Mouse (Mus musculus) v-Abl transformed pro-B cells (cell line): ENCODE measurements at regions not wholly inside any gene's neighbourhood (a gene's known extent, or its start where the extent isn't known, plus 50 kb on each side); places are given as distances from the start of the nearest gene placed in this dataset.

Experiments
- in situ Hi-C, 2 experiments: fragments of 400-800 bp; cut with MboI; formaldehyde crosslinking; loops; one replicate each; pipeline ENCODE4 v1.15.1; 2025; ENCODE audit not compliant: unreplicated experiment in 2 of 2

GRCm38 (mm10) chr6:51269617-51270016 lies 162.9 kb upstream of the Nfe2l3 start:
- in situ Hi-C loops, result no loop called here

DNA sequence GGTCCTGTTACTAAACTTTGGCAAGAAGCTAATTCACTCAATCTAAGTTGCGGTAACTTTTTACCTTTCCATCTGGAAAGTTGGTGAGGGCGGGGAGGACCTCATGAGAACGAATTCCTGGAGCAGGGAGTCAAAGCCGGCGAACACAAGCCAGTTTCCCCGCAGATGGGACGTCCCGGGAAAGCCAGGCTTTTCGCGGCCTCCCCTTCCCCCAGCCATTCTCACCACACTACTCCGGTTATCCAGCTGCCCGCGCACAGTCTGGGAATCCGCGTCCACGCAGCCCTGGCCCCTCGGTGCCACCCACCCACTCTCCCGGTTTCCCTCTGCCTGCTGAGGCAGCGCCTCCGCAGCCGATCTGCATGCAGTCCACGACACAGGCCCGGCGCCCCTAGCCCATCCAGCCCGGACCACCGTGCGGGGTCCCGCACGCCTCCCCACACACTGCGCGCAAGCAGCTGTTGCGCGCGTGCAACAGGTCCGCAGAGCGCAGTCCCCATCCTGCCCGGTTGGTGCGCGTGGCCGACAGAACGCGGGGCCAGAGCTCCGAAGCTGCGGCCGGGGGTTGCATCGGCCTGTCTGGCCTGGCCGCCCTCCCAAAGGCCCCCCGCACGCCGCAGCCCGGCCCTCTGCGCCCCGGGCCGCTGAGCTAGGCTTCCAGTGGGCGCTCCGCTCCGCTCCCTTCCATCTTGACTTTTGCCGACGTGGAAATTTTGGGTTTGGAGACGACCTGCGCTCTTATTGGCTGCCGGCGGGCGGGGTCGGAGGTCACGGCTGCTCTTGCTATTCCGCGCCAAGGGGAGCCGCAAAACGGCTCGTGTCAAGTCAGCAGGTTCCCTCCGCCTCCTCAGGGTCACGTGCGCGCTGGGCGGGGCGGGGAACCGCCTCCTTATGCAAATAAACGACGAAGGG lies 162.0 kb upstream of the Nfe2l3 start:
- in situ Hi-C loops, result no loop called here

GRCm38 (mm10) chr6:51271128-51271480 lies 161.4 kb upstream of the Nfe2l3 start:
- in situ Hi-C loops, result no loop called here

- in situ Hi-C loops, result no loop called here
Measured at GRCm38 (mm10) chr6:51272136-51272736, 160.2 kb upstream of the Nfe2l3 start.

DNA sequence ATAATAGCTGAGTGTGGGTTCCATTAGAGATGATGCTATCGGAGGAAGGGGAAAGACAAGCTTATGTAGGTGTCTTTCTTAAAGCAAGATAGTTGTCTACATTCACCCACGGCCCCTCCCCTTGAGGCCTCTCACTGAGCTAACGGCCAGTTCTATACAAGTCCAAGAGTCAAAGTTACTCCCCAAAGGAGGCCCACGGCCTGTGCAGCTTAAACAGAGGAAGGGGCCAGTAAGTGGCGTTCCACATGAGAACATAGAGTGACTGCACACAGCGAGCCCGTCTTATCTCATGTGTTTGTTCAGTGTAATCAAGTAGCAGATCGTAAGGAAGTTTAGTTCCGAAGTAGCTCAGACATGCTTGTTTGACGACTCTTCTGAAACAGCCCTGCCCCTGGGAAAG lies 153.0 kb upstream of the Nfe2l3 start:
- in situ Hi-C loops, result no loop called here

GRCm38 (mm10) chr6:51280231-51280630 lies 152.2 kb upstream of the Nfe2l3 start:
- in situ Hi-C loops, result no loop called here

- in situ Hi-C loops, result no loop called here
Measured at GRCm38 (mm10) chr6:51283916-51284706, 148.4 kb upstream of the Nfe2l3 start.

GRCm38 (mm10) chr6:51284881-51285280 lies 147.6 kb upstream of the Nfe2l3 start:
- in situ Hi-C loops, result no loop called here

DNA sequence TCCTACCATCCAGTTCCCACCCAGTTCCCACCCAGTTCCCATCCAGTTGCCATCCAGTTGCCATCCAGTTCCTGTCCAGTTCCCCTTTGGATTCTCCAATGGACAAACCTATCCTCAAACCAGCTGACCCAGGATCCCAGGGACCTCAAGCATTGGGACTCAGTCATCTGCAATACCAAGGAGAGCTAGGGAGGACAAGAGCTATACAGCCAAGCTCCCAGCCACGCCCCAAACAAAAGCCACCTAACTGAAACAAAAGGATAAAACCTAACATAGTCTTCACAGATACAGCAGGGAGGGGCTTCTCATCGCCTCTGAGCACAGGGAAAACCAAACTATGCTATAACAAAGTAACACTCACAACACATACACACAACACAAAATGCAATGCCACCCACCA lies 145.6 kb upstream of the Nfe2l3 start:
- in situ Hi-C loops, result no loop called here

DNA sequence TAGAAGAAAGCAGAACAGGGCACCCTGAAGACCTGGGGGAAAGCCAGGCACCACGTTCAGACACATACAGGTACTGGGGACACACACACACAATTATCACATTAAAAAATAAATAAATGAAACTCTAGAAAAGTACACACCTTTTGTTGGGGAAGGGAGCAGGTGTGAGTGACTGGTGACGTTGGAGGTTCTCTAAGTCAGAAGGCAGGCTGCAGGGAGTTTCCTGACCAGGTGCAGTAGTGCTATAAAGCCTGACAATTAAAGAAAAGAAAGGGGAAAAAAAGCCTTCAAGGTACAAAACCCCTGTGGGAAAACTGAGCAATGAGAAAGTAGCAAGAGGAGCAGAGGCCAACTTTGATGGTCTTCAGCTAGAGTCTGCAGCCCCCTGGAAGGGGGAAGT lies 145.1 kb upstream of the Nfe2l3 start:
- in situ Hi-C loops, result no loop called here

GRCm38 (mm10) chr6:51287807-51288206 lies 144.7 kb upstream of the Nfe2l3 start:
- in situ Hi-C loops, result no loop called here

- in situ Hi-C loops, result no loop called here
Measured at GRCm38 (mm10) chr6:51288306-51289066, 144.0 kb upstream of the Nfe2l3 start.

DNA sequence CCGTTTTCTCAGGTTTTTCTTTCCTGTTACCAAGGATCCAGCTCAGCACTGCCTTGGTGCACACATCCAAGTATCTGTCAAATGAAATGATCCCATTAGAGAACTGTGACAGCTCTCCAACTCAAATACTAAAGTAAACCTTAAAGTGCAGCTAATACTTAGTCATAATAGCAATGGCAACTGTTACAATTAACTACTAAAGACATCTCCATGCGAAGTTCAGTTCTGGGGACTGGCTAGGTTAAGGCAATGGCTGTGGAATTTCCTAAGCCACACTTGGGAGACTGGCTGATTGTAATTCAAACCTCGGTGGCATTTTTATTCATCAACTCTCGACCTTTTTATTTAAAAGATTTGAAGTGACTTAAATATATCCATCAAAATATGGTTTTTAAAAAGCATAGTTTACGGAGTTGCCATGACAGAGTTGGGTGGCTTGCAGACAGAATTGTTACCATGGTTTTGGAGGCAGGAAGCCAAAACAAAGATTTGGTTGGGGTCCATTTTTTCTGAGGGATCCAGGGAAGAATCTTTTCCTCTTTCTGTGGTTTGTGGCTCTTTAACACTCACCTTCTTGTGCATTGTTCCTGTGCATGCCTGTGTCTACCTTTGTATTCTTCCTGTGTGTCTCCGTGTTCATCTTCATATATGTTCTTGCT lies 143.3 kb upstream of the Nfe2l3 start:
- in situ Hi-C loops, result no loop called here

GRCm38 (mm10) chr6:51300694-51301417 lies 131.6 kb upstream of the Nfe2l3 start:
- in situ Hi-C loops, result no loop called here

DNA sequence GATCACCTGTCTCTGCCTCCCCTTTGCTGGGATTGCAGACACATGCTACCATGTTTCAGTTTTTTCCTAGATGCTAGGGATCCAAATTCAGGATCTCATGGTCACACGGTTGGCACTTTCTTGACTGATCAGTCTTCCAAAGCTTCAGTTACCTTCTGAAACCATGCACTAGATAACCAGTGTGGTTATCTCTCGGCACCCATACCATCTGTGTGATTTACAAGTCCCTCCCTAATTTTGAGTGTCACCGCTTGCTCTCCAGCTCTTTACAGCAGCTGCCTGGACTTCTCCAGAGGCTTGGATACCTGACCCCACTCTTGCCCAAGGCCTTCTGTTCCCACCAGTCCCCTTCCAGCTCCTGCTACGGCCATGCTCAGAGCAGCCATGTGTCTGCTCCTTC lies 130.6 kb upstream of the Nfe2l3 start:
- in situ Hi-C loops, result no loop called here

- in situ Hi-C loops, result no loop called here
Measured at GRCm38 (mm10) chr6:51302240-51302639, 130.2 kb upstream of the Nfe2l3 start.

DNA sequence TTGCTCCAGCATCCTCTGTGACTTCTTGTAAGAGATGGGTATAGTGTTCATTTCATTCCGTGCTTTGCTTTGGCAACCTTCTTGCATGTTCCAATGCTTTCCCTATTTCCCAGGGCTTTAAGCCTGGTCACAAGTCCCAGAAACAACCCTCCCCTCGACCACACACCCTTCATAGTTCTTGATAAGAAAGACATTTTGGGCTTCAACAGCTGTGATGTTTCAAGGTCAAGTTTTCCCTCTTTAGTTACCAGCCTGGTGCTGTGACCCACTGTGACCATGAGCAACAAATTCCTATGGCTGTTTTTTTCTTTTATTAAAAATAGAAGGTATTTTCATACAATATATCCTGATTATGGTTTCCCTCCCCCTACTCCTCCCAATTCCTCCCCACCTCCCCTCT lies 114.1 kb upstream of the Nfe2l3 start:
- in situ Hi-C loops, result no loop called here

DNA sequence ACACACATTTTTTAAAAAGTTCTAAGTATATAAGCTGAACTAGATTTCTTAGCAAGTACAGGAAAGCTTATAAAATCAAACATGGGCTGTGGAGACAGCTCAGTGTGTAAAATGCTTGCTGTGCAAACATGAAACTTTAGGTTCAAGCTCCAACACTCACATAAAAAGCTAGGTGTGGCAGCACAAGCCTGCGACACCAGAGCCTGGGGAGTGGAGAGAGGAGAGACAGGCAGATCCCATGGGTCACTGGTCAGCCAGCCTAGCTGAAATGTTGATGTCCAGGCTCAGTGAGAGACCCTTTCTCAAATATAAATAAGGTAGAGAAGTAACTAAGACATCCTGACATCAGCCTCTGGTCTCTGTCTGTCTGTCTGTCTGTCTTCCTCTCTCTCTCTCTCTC lies 112.5 kb upstream of the Nfe2l3 start:
- in situ Hi-C loops, result no loop called here

DNA sequence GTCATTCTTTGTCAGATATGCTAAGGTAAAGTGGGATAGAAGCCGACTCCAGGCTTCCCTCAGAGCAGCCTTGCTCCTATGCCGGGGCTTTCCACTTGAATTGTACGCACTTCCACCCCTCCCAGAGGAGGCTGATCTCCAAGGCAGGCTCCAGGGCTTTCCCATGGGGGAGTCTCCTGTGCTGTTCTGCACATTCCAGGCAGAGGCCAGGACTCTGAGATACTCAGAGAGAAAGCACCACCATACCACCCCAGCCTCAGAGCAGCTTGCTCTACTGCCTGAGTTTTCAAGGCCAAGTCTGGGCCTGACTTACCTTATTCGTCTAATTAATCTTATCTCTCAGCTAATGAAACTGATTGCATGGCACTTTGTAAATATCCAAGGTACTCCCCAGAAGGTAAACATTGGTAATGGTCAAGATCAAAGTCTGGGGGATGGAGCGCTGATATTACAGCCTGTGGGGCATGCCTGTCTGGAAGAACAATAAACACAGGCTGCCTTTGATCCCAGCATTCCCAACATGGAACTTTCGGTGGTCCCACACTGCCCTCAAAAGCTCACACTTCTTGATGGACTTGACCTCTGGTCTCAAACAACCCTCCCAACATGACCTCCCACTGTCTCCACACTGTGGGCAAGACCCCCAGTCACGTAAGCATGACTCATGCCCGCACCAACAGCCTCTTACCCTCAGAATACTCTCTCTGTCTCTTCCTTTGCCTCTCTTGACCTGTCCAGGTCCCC lies 111.6 kb upstream of the Nfe2l3 start:
- in situ Hi-C loops, result no loop called here
